Mouse (Mus musculus) liver, embryonic 14.5 days (tissue): ENCODE measurements around the gene Olfr1417. TPM values are rescaled to one million over a fixed set of nuclear protein-coding genes. Genes with fewer than 3 reads are reported as not detected.

Experiments used
- ATAC-seq: fragments of 200-750 bp; cut with Nextera tagmentation; 2 replicates; pipeline ENCODE4 v1.8.0; 2017; ENCODE audit warnings: moderate number of reproducible peaks, mild to moderate bottlenecking, moderate library complexity; ENCODE audit not compliant: insufficient read depth
- DNase-seq, 3 experiments: peaks; one replicate each; pipeline ENCODE4 v3.0.0-alpha.2; 2012 to 2013; ENCODE audit warnings: low read depth in 3 of 3, low spot score in 3 of 3
- H3K27ac ChIP-seq: fragments of 300-500 bp; sonication (generic); 2 replicates; pipeline ENCODE4 v1.5.1; 2014; ENCODE audit warnings: moderate library complexity, mild to moderate bottlenecking, control low read depth, inconsistent platforms
- H3K27me3 ChIP-seq: fragments of 300-500 bp; sonication (generic); 2 replicates; pipeline ENCODE4 v1.6.1; 2014; ENCODE audit warnings: mild to moderate bottlenecking, low read length, moderate library complexity; ENCODE audit not compliant: control insufficient read depth, insufficient read depth
- H3K36me3 ChIP-seq: fragments of 300-500 bp; sonication (generic); replicated peaks from 2 replicates; pipeline ENCODE4 v1.6.1; 2014; ENCODE audit warnings: low read depth; ENCODE audit not compliant: control insufficient read depth, insufficient read depth
- H3K4me1 ChIP-seq, 2 experiments: fragments of 200-500 bp in 1 of 2; fragments of 300-500 bp in 1 of 2; sonication (generic) in 1 of 2; replicated peaks; 2 replicates each; pipeline ENCODE4 v1.6.1; 2012 to 2014; ENCODE audit warnings: antibody characterized with exemption in 1 of 2, inconsistent platforms in 1 of 2, low read length in 1 of 2; ENCODE audit not compliant: control insufficient read depth in 2 of 2, insufficient read depth in 2 of 2
- H3K4me2 ChIP-seq: fragments of 300-500 bp; sonication (generic); 2 replicates; pipeline ENCODE4 v1.6.1; 2014; ENCODE audit warnings: low read depth, mild to moderate bottlenecking, control low read depth, moderate library complexity
- H3K4me3 ChIP-seq, 2 experiments: fragments of 200-500 bp in 1 of 2; fragments of 300-500 bp in 1 of 2; sonication (generic) in 1 of 2; 2 replicates each; pipeline ENCODE4 v1.5.1; 2012 to 2014; ENCODE audit warnings: low read depth in 2 of 2, low read length in 2 of 2, mild to moderate bottlenecking in 2 of 2, control low read depth in 1 of 2, inconsistent platforms in 1 of 2, moderate library complexity in 1 of 2; ENCODE audit not compliant: insufficient read depth in 1 of 2
- H3K9ac ChIP-seq: fragments of 300-500 bp; sonication (generic); replicated peaks from 2 replicates; pipeline ENCODE4 v1.6.1; 2014; ENCODE audit warnings: mild to moderate bottlenecking, control low read depth, moderate library complexity
- H3K9me3 ChIP-seq: fragments of 300-500 bp; sonication (generic); 2 replicates; pipeline ENCODE4 v1.6.1; 2016; ENCODE audit warnings: low read length, mixed read lengths; ENCODE audit not compliant: control insufficient read depth
- CTCF ChIP-seq: IDR thresholded peaks from 2 replicates; pipeline ENCODE4 v1.5.1; 2016; ENCODE audit warnings: antibody characterized with exemption, low read depth, control low read depth
- EP300 ChIP-seq: IDR thresholded peaks from 2 replicates; pipeline ENCODE4 v1.6.1; 2016; ENCODE audit warnings: antibody characterized with exemption, low read depth
- WGBS: fragments of 180-500 bp; shearing (Covaris S2); extraction: QIAGEN DNeasy Blood & Tissue Kit; methylation state at CpG from one replicate; pipeline ENCODE4 v1.1.7; 2014; ENCODE audit not compliant: insufficient replicate concordance; 5-methylcytosine and 5-hydroxymethylcytosine counted together
- polyA plus RNA-seq, 2 experiments: library from polyadenylated mRNA; depleted of rRNA in 1 of 2; stranded (reverse) in 1 of 2; unstranded in 1 of 2; fragments of >200 nt; fragmentation: Nextera tagmentation in 1 of 2; extraction: Ambion mirVana in 1 of 2; gene quantifications; 2 replicates each; pipeline versions ENCODE4 v1.2.1 to v1.2.3; 2012 to 2014

Gene Olfr1417
- polyA plus RNA-seq, 2 experiments = not detected

DNA sequence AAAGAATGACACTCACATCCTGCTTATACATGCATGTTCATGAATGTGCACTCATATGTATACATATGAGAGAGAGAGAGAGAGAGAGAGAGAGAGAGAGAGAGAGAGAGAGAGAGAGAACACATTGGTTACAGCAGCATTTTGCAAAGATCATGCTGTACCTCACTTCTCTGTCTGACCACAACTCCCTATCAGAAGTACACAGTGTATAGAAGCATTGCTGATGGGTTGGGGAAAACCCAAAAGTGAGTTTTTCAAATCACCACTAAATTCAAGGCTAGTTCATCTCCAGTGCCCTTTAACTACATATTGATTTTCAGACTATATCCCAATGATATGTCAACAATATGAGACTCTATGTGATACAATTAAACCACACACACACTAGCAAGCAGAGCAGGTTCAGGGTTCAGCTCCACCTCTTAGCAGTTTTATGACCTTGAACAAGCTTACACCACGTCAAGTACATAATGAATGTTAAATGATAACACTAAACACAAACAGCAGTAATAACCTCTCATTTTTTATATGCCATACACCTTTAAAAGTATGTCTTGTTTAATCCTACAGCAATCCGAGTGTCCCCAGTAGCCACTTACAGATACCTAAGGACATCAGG, 45.2 kb downstream of the Olfr1417 start:
- Histone ChIP-seq H3K9ac (no peak overlapping the region), H3K4me1 (no peaks in the 10 kb centered on the region), H3K4me3 (no peak overlapping the region), H3K36me3 (no peaks in the 10 kb centered on the region), H3K4me2 (no peak overlapping the region), H3K27ac (no peak overlapping the region), H3K9me3 (no peaks in the 10 kb centered on the region), H3K27me3 (no peaks in the 10 kb centered on the region)
- DNase-seq (no peak), ATAC-seq (no peak)
- WGBS = 60% methylated on average over 2 of the region's 2 CpGs
- no peak for TF ChIP-seq CTCF

DNA sequence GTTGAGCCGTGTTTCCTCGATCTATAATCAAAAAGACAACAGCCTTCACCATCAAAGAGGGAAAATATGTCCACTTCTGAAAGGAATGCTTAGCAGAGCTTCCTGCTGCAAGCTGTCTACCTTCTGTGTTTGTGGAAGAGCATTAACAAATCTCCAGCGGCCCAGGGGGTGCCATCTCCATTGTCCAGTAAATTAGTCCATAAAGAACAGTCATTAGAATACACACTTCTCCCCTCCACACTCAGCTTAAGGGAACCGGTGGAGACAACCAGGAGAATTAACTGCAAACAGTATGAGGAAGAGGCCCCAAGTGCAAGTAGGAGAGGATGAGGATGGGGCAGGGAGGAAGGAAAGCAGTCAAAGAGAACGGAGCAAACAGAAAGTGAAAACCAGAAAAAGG, 47.2 kb downstream of the Olfr1417 start:
- Histone ChIP-seq H3K9ac (no peak overlapping the region), H3K36me3 (no peaks in the 10 kb centered on the region), H3K9me3 (no peaks in the 10 kb centered on the region), H3K27me3 (no peaks in the 10 kb centered on the region), H3K4me3 (no peak overlapping the region), H3K4me1 (no peaks in the 10 kb centered on the region), H3K4me2 (no peak overlapping the region), H3K27ac (no peak overlapping the region)
- ATAC-seq (no peak), DNase-seq (no peak)
- WGBS = 37% methylated on average over 5 of the region's 5 CpGs
- TF ChIP-seq CTCF (no peak), EP300 (no peak)

DNA sequence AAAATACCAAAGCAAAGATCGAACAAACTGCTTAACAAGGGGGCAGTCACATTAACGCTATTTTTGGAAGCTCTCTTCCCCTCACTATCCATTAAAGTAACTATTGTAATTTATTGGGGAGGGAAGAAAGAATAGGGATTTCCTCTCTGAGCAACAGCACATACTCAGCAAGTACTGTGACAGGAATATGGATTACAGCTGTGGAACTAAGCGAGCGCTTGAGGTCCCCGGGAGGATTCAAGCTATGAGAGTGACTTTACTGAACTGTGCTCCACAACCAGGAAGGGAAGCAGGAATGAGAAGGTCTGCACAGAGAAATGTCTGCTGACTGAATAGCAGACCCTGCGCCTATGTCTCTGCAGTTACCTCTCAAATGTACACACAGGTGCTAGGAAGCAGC, 50.1 kb downstream of the Olfr1417 start:
- no peak overlapping the region for H3K4me3 ChIP-seq
- ATAC-seq (no peak), DNase-seq (no peak)
- H3K27ac ChIP-seq = no peak overlapping the region
- no peak overlapping the region for H3K9ac ChIP-seq
- no peaks in the 10 kb centered on the region for H3K27me3 ChIP-seq
- no peaks in the 10 kb centered on the region for H3K36me3 ChIP-seq
- 79% methylated on average over 6 of the region's 6 CpGs for WGBS
- H3K9me3 ChIP-seq = no peaks in the 10 kb centered on the region
- TF ChIP-seq CTCF (no peak), EP300 (no peak)
- H3K4me2 ChIP-seq = no peak overlapping the region
- H3K4me1 ChIP-seq = no peaks in the 10 kb centered on the region

DNA sequence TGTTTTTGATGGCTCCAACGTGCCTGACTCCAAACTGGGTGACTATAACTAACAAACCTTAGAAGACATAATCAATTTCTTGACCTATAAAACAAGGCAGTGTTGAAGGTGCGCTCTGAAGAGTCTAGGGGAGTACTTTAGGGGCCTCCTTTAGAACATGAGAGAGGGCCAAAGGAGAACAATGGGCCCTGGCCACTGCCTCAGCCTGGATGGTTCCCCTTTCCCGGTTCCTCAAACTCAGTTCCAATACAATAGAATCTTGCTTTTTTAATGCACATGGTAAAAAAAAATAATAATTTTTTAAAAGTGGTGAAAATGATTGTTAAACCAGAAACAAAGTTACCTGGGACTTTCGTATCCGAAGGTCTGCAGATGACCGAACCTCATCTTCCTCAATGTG, 51.2 kb downstream of the Olfr1417 start:
- Histone ChIP-seq H3K4me2 (no peak overlapping the region), H3K36me3 (no peaks in the 10 kb centered on the region), H3K27ac (no peak overlapping the region), H3K4me3 (no peak overlapping the region), H3K9me3 (no peaks in the 10 kb centered on the region), H3K9ac (no peak overlapping the region), H3K4me1 (no peaks in the 10 kb centered on the region), H3K27me3 (no peaks in the 10 kb centered on the region)
- no peak for TF ChIP-seq CTCF
- no peak for TF ChIP-seq EP300
- DNase-seq (no peak), ATAC-seq (no peak)
- 78% methylated on average over 6 of the region's 6 CpGs for WGBS

- no peak for TF ChIP-seq EP300
- TF ChIP-seq CTCF = no peak
- no peak for ATAC-seq
- DNase-seq = no peak
- Histone ChIP-seq H3K27me3 (no peaks in the 10 kb centered on the region), H3K27ac (no peak overlapping the region), H3K4me1 (no peaks in the 10 kb centered on the region), H3K36me3 (no peaks in the 10 kb centered on the region), H3K4me3 (no peak overlapping the region), H3K4me2 (no peak overlapping the region), H3K9me3 (no peaks in the 10 kb centered on the region), H3K9ac (no peak overlapping the region)
- 78% methylated on average over 14 of the region's 14 CpGs for WGBS
Measured at GRCm38 (mm10) chr19:11785409-11786154, 53.4 kb downstream of the Olfr1417 start.
